Mouse (Mus musculus): ENCODE data around the gene Actr6.
A peak's percentile ranks its signal among the peaks of the same experiment; 100 is the strongest.
"Not testable (repeated sequence)": the region's sequence is repeated elsewhere in the genome, so short reads cannot be mapped to it uniquely, and the experiment has no call there.

The Actr6 gene

DNA sequence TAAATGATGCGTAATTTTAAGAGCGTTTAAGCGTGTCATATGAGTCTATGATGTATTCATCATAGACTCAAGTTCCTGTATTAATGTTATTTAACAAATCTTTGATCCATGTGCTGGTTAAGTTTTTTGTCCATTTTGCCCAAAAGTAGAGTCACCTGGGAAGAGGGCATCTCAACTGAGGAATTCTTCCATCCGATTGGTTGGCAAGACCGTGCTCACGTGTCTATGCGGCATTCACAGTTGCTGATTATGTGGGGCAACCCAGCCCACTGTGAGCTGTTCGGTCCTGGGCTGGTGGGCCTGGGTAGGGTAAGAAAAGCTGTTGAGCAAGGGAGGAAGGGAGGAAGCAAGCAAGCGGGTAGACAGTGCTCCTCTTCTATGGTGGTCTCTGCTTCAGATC lies 6.3 kb upstream of the Actr6 start:
- no peak for DNase-seq (ENCODE audit: low spot score in 2 of 2)

GRCm38 (mm10) chr10:89737887-89738286 lies 5.8 kb upstream of the Actr6 start:
- DNase-seq (ENCODE audit: low spot score in 2 of 2), result no peak

DNA sequence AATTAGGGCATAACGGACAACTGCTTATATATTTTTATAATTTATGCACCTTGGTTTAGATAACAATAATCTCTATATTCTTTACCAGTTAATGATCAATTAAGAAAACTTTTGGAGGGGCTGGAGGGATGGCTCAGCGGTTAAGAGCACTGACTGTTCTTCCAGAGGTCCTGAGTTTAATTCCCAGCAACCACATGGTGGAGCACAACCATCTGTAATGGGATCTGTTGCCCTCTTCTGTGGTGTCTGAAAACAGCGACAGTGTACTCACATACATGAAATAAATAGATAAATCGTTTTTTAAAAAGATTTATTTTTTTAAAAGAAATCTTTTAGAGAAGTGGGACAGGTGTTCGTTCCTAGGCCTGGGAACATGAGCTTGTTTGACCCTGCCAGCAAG lies 5.0 kb upstream of the Actr6 start:
- no peak for DNase-seq (ENCODE audit: low spot score in 2 of 2)

GRCm38 (mm10) chr10:89731341-89731740 lies 754 bp downstream of the Actr6 start:
- DNase-seq (ENCODE audit: low spot score in 2 of 2), result no peak

DNA sequence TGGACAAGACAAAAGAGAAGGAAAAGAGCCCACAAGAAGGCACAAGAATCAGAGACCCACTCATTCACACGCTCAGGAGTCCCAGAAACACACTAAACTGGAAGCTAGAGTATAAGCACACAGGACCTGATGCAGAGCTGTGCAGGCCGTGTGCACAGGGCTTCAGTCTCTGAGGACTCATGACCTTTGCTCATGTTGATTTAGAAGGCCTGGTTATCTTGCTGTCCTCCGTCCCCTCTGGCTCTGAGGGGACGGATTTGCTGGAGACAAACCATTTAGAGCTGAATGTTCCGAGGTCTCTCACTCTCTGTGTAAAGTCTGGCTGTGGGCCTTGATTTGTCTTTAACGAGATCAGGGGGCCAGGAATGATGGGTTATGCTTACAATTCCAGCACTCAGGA lies 1.7 kb downstream of the Actr6 start:
- no peak for DNase-seq (ENCODE audit: low spot score in 2 of 2)

GRCm38 (mm10) chr10:89722247-89723195 lies 9.6 kb downstream of the Actr6 start:
- DNase-seq (ENCODE audit: low spot score in 2 of 2), result no peak

DNA sequence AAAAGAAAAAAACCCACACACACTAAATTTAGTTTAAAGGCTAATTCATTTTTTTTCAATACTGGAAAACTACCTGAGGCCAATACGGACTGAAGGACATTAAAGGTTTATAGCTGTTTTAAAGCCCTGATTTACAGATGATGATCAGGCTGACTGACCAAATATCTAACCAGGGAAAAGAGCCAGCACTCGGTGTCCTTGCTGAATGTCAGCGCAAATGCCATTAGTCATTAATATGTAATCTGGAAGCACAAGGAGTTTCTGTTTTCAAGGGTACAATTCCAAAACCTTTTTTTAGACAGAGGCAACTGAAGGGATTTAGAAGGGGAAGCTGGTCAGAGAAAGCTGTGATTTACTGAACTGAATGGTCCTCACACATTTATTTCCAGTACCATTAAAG lies 11.3 kb downstream of the Actr6 start:
- DNase-seq (ENCODE audit: low spot score in 2 of 2), result no peak

DNA sequence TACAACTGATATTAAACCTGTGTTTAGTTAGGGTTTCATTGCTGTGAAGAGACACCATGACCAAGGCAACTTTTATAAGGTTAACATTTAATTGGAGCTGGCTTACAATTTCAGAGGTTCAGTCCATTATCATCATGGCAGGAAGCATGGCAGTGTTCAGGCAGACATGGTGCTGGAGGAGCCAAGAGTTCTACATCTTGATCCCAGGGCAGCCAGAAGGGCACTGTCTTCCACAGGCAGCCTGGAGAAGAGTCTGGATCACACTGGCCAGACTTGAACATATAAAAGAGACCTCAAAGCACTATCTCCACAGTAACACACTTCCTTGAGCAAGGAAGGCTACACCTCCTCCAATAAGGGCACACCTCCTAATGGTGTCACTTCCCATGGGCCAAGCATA lies 11.8 kb downstream of the Actr6 start:
- DNase-seq (ENCODE audit: low spot score in 2 of 2), result no peak

DNA sequence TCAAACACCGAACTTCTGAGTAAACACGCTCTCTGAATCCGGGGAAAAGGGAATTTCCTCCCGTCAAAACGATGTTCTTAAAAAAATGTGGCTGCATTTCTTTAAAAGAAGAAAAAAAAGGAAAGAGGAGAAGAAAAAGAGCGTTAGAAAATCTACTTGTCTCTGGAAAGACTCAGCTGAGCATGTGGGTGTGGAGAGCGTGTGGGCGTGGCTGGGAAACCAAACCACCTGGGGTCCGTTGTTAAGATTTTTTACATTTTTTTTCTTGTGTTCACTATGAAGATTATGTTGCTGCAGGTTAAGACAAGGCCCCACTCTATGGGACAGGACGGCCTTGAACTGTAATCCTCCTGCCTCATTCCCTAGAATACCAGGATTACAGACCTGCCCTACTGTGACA lies 17.2 kb downstream of the Actr6 start:
- no peak for DNase-seq (ENCODE audit: low spot score in 2 of 2)

DNA sequence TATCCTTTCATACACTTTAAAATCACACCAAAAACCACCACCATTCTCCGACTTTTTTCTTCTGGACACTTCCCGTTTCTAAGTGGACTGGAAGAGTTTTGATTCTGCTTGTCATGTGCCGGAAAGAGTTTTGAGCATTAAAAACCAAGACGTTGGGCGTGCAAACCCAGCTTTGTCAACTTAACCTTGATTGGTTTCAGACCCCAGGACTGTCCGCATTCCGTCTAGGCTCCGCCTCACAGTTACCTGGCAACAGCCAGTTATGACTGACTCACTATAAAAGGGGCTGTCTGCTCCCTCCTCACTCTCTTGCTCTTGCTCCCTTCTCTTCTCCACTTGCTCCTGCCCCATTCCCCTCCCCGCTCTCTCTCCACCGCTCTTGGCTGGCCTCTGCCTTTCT lies 23.4 kb downstream of the Actr6 start:
- DNase-seq (ENCODE audit: low spot score in 2 of 2), result no peak

DNA sequence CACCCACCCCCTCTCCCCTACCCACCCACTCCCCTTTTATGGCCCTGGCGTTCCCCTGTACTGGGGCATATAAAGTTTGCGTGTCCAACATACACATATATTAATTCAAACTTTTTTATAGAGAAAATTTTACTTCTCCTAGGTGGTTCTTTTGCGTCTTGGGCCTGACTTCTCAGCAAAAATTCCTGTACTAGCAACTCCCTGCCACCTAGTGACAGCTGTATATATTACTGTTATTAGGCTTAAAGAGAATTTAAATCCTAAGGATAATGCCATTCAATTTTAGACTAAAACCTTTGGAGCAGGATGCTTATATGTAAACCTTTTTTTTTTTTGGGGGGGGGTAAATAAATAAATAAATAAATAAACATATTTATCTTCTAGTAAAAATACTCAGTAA lies 24.7 kb downstream of the Actr6 start:
- no peak for DNase-seq (ENCODE audit: low spot score in 2 of 2)

DNA sequence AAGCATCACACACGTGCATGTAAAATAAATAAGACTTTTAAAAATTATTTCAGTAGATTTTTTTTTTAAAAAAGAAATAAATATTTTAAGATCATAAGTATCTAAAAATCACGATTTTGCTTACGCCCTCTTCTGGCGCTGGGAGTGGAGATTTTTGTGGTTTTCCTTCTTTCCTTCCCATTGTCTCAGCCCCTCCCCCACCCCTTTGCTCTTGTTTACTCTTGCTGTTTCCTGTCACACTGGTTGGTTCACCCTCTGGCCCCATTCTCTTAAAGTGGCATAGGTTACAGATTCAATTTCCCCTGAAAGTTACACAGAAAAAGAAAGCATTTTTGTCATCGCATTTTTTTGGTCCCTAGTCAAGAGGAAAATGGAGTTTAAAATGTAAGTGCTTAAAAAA lies 29.1 kb downstream of the Actr6 start:
- no peak for DNase-seq (ENCODE audit: low spot score in 2 of 2)

GRCm38 (mm10) chr10:89697956-89698355 lies 34.1 kb downstream of the Actr6 start:
- no peak for DNase-seq (ENCODE audit: low spot score in 2 of 2)

DNA sequence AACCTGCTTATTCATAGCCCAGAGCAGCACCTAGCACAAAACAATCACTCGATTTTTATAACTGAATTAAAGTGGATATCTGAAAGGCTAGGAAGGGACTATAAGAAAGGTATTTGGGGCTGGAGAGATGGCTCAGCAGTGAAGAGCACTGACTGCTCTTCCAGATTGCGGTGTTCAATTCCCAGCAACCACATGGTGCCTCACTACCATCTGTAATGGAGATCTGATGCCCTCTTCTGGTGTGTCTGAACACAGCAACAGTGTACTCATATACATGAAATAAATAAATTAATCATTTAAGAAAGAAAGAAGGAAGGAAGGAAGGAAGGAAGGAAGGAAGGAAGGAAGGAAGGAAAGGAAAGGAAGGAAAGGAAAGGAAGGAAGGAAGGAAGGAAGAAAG lies 35.8 kb downstream of the Actr6 start:
- DNase-seq (ENCODE audit: low spot score in 2 of 2), result not testable (repeated sequence)

GRCm38 (mm10) chr10:89695194-89695911 lies 36.7 kb downstream of the Actr6 start:
- DNase-seq (ENCODE audit: low spot score in 2 of 2), result no peak

DNA sequence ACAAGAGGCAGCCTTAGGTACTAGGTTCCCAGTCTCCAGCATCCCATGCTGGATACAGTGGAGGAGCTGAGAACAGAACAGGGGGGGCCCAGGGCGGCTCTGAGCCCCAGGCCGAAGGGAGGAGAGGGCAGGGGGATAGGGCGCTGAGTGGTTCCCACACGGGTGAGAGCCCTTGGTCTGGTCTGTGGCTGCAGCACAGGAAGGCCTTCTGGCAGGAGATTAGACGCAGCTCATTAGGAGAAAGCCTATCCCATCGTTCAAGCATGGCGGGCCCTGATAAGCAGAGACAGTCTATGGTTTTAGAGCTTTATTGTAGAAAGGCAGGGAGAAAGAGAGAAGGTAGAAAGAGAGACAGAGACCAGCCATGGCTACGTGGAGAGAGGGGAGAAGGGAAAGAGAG lies 42.1 kb downstream of the Actr6 start:
- DNase-seq (ENCODE audit: low spot score in 2 of 2), result no peak

GRCm38 (mm10) chr10:89687455-89687854 lies 44.6 kb downstream of the Actr6 start:
- no peak for DNase-seq (ENCODE audit: low spot score in 2 of 2)

- peak; percentile 84 to 94 for DNase-seq (ENCODE audit: low spot score in 2 of 2)
Measured at GRCm38 (mm10) chr10:89686139-89686808, 45.8 kb downstream of the Actr6 start, which contains the start of gene Scyl2. Gene Scyl2 (minus strand): TSS chr10:89686285.

DNA sequence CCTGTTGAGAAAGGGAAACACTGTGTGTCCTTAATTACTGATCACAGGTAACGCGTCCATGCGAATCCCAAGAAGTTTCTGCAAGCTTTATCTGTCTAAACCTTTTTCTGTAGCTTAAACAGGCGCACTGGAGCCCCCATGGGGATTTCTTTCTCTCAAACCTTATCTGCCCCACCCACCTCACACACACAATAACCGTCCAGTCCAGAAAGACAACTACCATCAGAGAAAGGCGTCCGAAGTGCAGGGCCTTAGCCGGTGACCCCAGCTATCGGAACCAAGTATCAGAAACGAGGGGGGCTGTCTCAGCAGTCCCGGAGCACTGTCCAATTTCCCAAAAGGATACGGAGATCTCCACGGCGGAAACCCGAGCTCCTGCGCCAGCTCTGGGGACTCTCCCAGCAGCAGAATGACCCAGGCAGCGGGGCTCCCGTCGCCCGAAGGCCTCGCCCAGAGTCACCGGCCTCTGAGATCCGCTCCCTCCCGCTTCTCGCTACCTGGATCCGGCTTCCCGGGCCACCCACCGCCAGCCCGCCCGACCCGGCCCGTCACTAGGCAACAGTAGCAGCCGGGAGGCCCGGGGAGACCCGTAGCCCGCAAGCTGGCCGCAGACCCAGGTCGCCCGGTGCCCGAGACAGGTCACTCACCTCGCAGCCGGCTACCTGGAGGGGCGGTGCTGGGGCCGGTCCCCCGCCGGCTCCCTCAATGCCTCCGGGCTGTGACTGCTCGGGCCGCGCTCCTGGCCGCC lies 46.5 kb downstream of the Actr6 start:
- DNase-seq (ENCODE audit: low spot score in 2 of 2), result no peak

GRCm38 (mm10) chr10:89682961-89683360 lies 49.1 kb downstream of the Actr6 start:
- no peak for DNase-seq (ENCODE audit: low spot score in 2 of 2)

GRCm38 (mm10) chr10:89682157-89682556 lies 49.9 kb downstream of the Actr6 start:
- no peak for DNase-seq (ENCODE audit: low spot score in 2 of 2)

DNA sequence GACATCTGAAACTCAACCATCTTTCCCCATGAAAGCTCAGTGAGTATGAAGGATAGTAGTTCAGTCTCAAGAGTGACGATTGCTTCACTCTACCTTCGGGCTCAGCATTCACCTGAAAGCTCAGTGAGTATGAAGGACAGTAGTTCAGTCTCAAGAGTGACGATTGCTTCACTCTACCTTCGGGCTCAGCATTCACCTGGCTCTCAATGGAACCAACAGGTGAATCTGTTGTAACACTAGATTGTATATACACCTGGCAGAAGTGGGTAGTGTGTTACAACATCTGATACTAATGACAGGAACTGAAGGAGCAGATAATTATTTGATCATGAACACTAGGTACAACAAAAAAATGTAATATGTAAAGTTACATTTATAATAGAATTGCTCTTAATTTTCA lies 50.4 kb downstream of the Actr6 start:
- no peak for DNase-seq (ENCODE audit: low spot score in 2 of 2)

Measured in left cerebral cortex, adult 9 months (tissue).